Mouse (Mus musculus) v-Abl transformed pro-B cells (cell line): ENCODE results near the gene Bicra.

Experiments
- in situ Hi-C, 2 experiments: fragments of 400-800 bp; cut with MboI; formaldehyde crosslinking; loops; one replicate each; pipeline ENCODE4 v1.15.1; 2025; ENCODE audit not compliant: unreplicated experiment in 2 of 2

Gene Bicra

GRCm38 (mm10) chr7:15981538-15981937 lies 66.2 kb downstream of the Bicra start:
- in situ Hi-C loops: loop anchor here (5.0 to 25.0 kb wide), 4 partner anchors 66 to 281 kb away; partner anchors contain the start of genes C5ar1 (in 2 of the 2), Inafm1 (in 2 of the 2) and Bicra (in 1 of the 2)

- in situ Hi-C loops: loop anchor here (5.0 to 25.0 kb wide), 4 partner anchors 67 to 282 kb away; partner anchors contain the start of genes C5ar1 (in 2 of the 2), Inafm1 (in 2 of the 2) and Bicra (in 1 of the 2)
These were observed 67.5 kb downstream of the Bicra start for GRCm38 (mm10) chr7:15980246-15980645.

GRCm38 (mm10) chr7:15975904-15976303 lies 71.8 kb downstream of the Bicra start:
- in situ Hi-C loops: loop anchor here (25.0 kb wide), 1 partner anchor 286 kb away; the partner anchor contains the start of genes C5ar1 (in 2 of the 2) and Inafm1 (in 2 of the 2)

GRCm38 (mm10) chr7:15975451-15975850 lies 72.3 kb downstream of the Bicra start:
- in situ Hi-C loops: loop anchor here (25.0 kb wide), 1 partner anchor 287 kb away; the partner anchor contains the start of genes C5ar1 (in 2 of the 2) and Inafm1 (in 2 of the 2)

- in situ Hi-C loops: loop anchor here (5.0 to 25.0 kb wide), 2 partner anchors 42 to 288 kb away; partner anchors contain the start of genes C5ar1 (in 2 of the 2) and Inafm1 (in 2 of the 2)
These were observed 73.0 kb downstream of the Bicra start for GRCm38 (mm10) chr7:15974712-15975111.

- in situ Hi-C loops: loop anchor here (5.0 kb wide), 1 partner anchor 40 kb away; no protein-coding TSS in a partner anchor
These were observed 75.5 kb downstream of the Bicra start for GRCm38 (mm10) chr7:15972247-15972646.

- in situ Hi-C loops: loop anchor here (5.0 kb wide), 1 partner anchor 37 kb away; no protein-coding TSS in a partner anchor
These were observed 78.0 kb downstream of the Bicra start for GRCm38 (mm10) chr7:15969674-15970073.

GRCm38 (mm10) chr7:15968322-15968721 lies 79.4 kb downstream of the Bicra start:
- in situ Hi-C loops: no loop called here

- in situ Hi-C loops: no loop called here
These were observed 80.4 kb downstream of the Bicra start, which contains the start of gene Ehd2 for GRCm38 (mm10) chr7:15967312-15967711. Ehd2 (minus strand) TSS chr7:15967567.

GRCm38 (mm10) chr7:15966489-15966888 lies 81.2 kb downstream of the Bicra start:
- in situ Hi-C loops: no loop called here

GRCm38 (mm10) chr7:15963798-15964652 lies 83.7 kb downstream of the Bicra start:
- in situ Hi-C loops: no loop called here

- in situ Hi-C loops: no loop called here
These were observed 85.1 kb downstream of the Bicra start for GRCm38 (mm10) chr7:15962311-15963288.

GRCm38 (mm10) chr7:15961798-15962197 lies 85.9 kb downstream of the Bicra start:
- in situ Hi-C loops: no loop called here

GRCm38 (mm10) chr7:15961239-15961638 lies 86.5 kb downstream of the Bicra start:
- in situ Hi-C loops: no loop called here

- in situ Hi-C loops: no loop called here
These were observed 87.0 kb downstream of the Bicra start for GRCm38 (mm10) chr7:15960691-15961090.

GRCm38 (mm10) chr7:15956143-15956542 lies 91.6 kb downstream of the Bicra start:
- in situ Hi-C loops: no loop called here

GRCm38 (mm10) chr7:15955509-15955908 lies 92.2 kb downstream of the Bicra start:
- in situ Hi-C loops: no loop called here

GRCm38 (mm10) chr7:15954978-15955443 lies 92.7 kb downstream of the Bicra start:
- in situ Hi-C loops: no loop called here

GRCm38 (mm10) chr7:15954436-15954835 lies 93.3 kb downstream of the Bicra start:
- in situ Hi-C loops: no loop called here
